Mouse (Mus musculus): Measurements from ENCODE around the gene Nfkbiz. TPM values are rescaled to one million over a fixed set of nuclear protein-coding genes. Genes with fewer than 3 reads are reported as not detected.
"Not testable (repeated sequence)": the region's sequence is repeated elsewhere in the genome, so short reads cannot be mapped to it uniquely, and the experiment has no call there.

Nfkbiz gene
- polyA plus RNA-seq, 2 experiments: 1.7 to 2.4 TPM

DNA sequence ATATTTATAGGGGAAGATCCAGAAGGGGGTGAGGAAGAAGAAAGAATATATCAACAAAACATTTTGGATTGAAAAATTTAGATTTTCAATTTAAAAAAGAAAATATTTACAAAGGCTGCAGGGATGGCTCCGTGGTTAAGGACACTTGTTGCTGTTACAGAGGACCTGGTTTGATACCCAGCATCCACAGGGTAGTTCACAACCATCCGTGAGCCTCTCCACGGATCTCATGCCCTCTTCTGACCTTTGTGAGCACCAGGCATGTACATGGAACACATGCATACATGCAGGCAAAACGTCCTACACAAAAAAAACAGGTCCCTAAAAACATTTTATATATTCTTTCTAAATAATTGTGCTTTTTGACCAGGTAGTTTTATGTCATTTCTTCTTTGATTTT is 25.1 kb upstream of the Nfkbiz start:
- no peak for DNase-seq (ENCODE audit: low read depth in 3 of 3, low spot score in 3 of 3)
- Histone ChIP-seq H3K4me1 (replicated peaks; ENCODE audit: control insufficient read depth in 2 of 2, insufficient read depth in 2 of 2, low read length in 1 of 2) (no peaks in the 10 kb centered on the region), H3K4me3 (ENCODE audit: insufficient read depth in 1 of 2, low read depth in 2 of 2, low read length in 2 of 2) (no peak overlapping the region), H3K9me3 (ENCODE audit: control insufficient read depth, low read length) (no peaks in the 10 kb centered on the region), H3K36me3 (replicated peaks; ENCODE audit: control insufficient read depth, insufficient read depth, low read depth) (no peaks in the 10 kb centered on the region), H3K9ac (replicated peaks) (no peak overlapping the region), H3K27me3 (ENCODE audit: control insufficient read depth, insufficient read depth, low read length) (no peaks in the 10 kb centered on the region), H3K4me2 (ENCODE audit: low read depth) (no peak overlapping the region), H3K27ac (no peak overlapping the region)
- WGBS (ENCODE audit: insufficient replicate concordance): 57% methylated on average over 4 of the region's 4 CpGs
- TF ChIP-seq EP300 (IDR thresholded peaks at IDR 0.05; ENCODE audit: low read depth): no peak
- TF ChIP-seq CTCF (IDR thresholded peaks at IDR 0.05; ENCODE audit: low read depth): no peak
- ATAC-seq (ENCODE audit: insufficient read depth): no peak

DNA sequence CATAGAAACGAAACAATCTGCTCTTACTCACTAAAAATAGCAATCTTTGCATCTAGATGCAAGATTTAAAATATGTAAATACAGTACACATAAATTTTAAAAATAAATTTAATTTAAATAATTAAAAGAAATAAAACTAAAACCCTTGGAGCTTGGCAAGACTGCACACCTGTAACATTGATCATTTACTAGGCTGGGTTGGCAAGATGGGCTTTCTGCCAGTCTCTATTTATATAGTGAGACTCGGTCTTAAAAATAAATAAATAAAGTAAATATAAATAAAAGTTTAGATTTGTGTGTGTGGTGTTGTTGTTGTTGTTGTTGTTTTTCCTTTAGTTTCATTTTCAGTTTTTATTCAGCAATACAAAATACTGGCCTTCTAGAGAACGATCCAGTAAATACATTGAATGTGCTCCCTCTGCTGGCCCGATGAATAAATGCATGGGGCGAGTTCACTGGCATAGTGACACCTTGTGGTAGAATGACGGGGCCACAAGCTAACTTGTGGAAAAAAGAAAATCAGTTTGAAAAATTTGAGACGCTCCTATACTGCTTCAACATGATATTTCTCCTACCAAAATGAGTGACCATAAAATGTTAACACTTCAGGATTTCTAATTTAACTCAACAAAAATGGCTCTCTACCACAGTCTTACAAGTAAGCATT is 24.6 kb upstream of the Nfkbiz start:
- H3K36me3 ChIP-seq (replicated peaks; ENCODE audit: control insufficient read depth, insufficient read depth, low read depth): no peaks in the 10 kb centered on the region
- H3K9ac ChIP-seq (replicated peaks): no peak overlapping the region
- H3K4me3 ChIP-seq (ENCODE audit: insufficient read depth in 1 of 2, low read depth in 2 of 2, low read length in 2 of 2): no peak overlapping the region
- ATAC-seq (ENCODE audit: insufficient read depth) (0 out of 2 replicates have a peak, but pooled peaks have one; percentile 41), DNase-seq (ENCODE audit: low read depth in 3 of 3, low spot score in 3 of 3) (peak; percentile 47 to 54 (median 49))
- H3K9me3 ChIP-seq (ENCODE audit: control insufficient read depth, low read length): no peaks in the 10 kb centered on the region
- no peaks in the 10 kb centered on the region for H3K27me3 ChIP-seq (ENCODE audit: control insufficient read depth, insufficient read depth, low read length)
- H3K4me1 ChIP-seq (replicated peaks; ENCODE audit: control insufficient read depth in 2 of 2, insufficient read depth in 2 of 2, low read length in 1 of 2): no peaks in the 10 kb centered on the region
- TF ChIP-seq EP300 (IDR thresholded peaks at IDR 0.05; ENCODE audit: low read depth) (no peak), CTCF (IDR thresholded peaks at IDR 0.05; ENCODE audit: low read depth) (peak; percentile 97)
- WGBS (ENCODE audit: insufficient replicate concordance): 18% methylated on average over 7 of the region's 7 CpGs
- H3K4me2 ChIP-seq (ENCODE audit: low read depth): no peak overlapping the region
- no peak overlapping the region for H3K27ac ChIP-seq

DNA sequence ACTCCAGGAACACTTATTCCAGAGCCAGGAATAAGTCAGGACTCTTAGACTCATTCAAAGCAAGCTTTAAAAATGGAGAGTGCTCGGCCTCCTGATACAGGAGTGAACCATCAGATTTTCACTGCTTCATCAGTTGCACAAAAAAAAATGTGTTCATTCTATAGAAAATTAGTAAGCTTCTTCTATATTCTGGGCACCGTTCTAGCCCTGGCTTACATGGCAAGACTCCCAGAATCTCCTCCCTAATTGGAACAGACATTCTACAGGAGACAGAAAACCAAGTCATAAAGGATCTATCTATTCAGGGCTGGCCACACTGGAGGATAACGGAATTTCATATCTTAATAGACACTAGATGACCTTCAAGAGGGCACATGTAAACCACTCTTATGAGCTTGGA is 22.4 kb upstream of the Nfkbiz start:
- DNase-seq (ENCODE audit: low read depth in 3 of 3, low spot score in 3 of 3) (no peak), ATAC-seq (ENCODE audit: insufficient read depth) (no peak)
- TF ChIP-seq CTCF (IDR thresholded peaks at IDR 0.05; ENCODE audit: low read depth) (no peak), EP300 (IDR thresholded peaks at IDR 0.05; ENCODE audit: low read depth) (no peak)
- Histone ChIP-seq H3K9me3 (ENCODE audit: control insufficient read depth, low read length) (no peaks in the 10 kb centered on the region), H3K4me3 (ENCODE audit: insufficient read depth in 1 of 2, low read depth in 2 of 2, low read length in 2 of 2) (no peak overlapping the region), H3K4me2 (ENCODE audit: low read depth) (no peak overlapping the region), H3K27me3 (ENCODE audit: control insufficient read depth, insufficient read depth, low read length) (no peaks in the 10 kb centered on the region), H3K4me1 (replicated peaks; ENCODE audit: control insufficient read depth in 2 of 2, insufficient read depth in 2 of 2, low read length in 1 of 2) (no peaks in the 10 kb centered on the region), H3K36me3 (replicated peaks; ENCODE audit: control insufficient read depth, insufficient read depth, low read depth) (no peaks in the 10 kb centered on the region), H3K27ac (no peak overlapping the region), H3K9ac (replicated peaks) (no peak overlapping the region)
- WGBS (ENCODE audit: insufficient replicate concordance): 77% methylated on average over 3 of the region's 3 CpGs

DNA sequence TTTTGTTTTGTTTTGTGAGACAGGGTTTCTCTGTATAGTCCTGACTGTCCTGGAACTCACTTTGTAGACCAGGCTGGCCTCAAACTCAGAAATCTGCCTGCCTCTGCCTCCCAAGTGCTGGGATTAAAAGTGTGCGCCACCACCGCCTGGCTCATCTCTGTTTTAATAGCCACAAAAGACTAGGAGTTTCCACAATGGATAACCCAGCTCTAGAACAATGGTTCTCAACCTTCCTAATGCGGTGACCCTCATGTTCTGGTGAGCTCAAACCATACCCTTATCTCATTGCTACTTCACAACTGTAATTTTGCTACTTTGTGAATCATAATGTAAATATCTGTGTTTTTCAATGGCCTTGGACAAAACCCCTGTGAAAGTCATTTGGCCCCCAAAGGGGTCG is 20.7 kb upstream of the Nfkbiz start:
- not testable (repeated sequence) for H3K9me3 ChIP-seq (ENCODE audit: control insufficient read depth, low read length); H3K27me3 ChIP-seq (ENCODE audit: control insufficient read depth, insufficient read depth, low read length); H3K4me3 ChIP-seq (ENCODE audit: insufficient read depth in 1 of 2, low read depth in 2 of 2, low read length in 2 of 2); H3K4me1 ChIP-seq (replicated peaks; ENCODE audit: control insufficient read depth in 2 of 2, insufficient read depth in 2 of 2, low read length in 1 of 2); H3K36me3 ChIP-seq (replicated peaks; ENCODE audit: control insufficient read depth, insufficient read depth, low read depth); H3K4me2 ChIP-seq (ENCODE audit: low read depth); H3K27ac ChIP-seq; ATAC-seq (ENCODE audit: insufficient read depth); H3K9ac ChIP-seq (replicated peaks); DNase-seq (ENCODE audit: low read depth in 3 of 3, low spot score in 3 of 3)
- WGBS (ENCODE audit: insufficient replicate concordance): 75% methylated on average over 4 of the region's 4 CpGs

DNA sequence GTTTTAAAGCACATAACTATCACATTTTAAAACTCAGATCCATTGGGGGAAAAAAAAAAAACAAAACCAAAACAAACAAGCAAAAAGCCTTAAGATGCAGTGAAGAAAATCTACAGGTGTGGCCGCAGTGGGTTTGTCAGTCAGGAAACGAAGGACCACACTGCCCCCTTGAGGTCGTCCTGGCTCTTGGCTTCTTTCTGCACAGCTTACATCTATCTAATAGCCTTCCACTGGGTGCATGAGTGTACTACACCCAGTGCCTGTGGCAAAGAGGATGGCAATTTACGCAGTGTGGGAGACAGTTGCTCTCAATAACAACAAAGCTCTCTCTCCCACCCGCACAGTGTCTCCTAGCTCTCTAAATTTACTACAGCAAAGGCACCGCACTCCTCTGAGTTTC is 19.8 kb upstream of the Nfkbiz start:
- 70% methylated on average over 6 of the region's 6 CpGs for WGBS (ENCODE audit: insufficient replicate concordance)
- Histone ChIP-seq H3K4me1 (replicated peaks; ENCODE audit: control insufficient read depth in 2 of 2, insufficient read depth in 2 of 2, low read length in 1 of 2) (no peaks in the 10 kb centered on the region), H3K4me3 (ENCODE audit: insufficient read depth in 1 of 2, low read depth in 2 of 2, low read length in 2 of 2) (no peak overlapping the region), H3K36me3 (replicated peaks; ENCODE audit: control insufficient read depth, insufficient read depth, low read depth) (no peaks in the 10 kb centered on the region), H3K9ac (replicated peaks) (no peak overlapping the region), H3K27ac (no peak overlapping the region), H3K9me3 (ENCODE audit: control insufficient read depth, low read length) (no peaks in the 10 kb centered on the region), H3K27me3 (ENCODE audit: control insufficient read depth, insufficient read depth, low read length) (no peaks in the 10 kb centered on the region), H3K4me2 (ENCODE audit: low read depth) (no peak overlapping the region)
- peak in 2 of 3 experiments; percentile 7 to 36 for DNase-seq (ENCODE audit: low read depth in 3 of 3, low spot score in 3 of 3)
- no peak for ATAC-seq (ENCODE audit: insufficient read depth)
- TF ChIP-seq EP300 (IDR thresholded peaks at IDR 0.05; ENCODE audit: low read depth) (no peak), CTCF (IDR thresholded peaks at IDR 0.05; ENCODE audit: low read depth) (peak; percentile 78)

Measured in liver, embryonic 14.5 days (tissue).